Mouse (Mus musculus) embryonic facial prominence, embryonic 10.5 days (tissue): ENCODE measurements at regions not wholly inside any gene's neighbourhood (a gene's known extent, or its start where the extent isn't known, plus 50 kb on each side); places are given as distances from the start of the nearest gene placed in this dataset.

Experiments used
- DNase-seq: peaks from one replicate; pipeline ENCODE4 v3.0.0-alpha.2; 2017; ENCODE audit warnings: low spot score
- H3K27ac ChIP-seq: fragments of 300-500 bp; sonication (generic); replicated peaks from 2 replicates; pipeline ENCODE4 v1.5.1; 2016; ENCODE audit warnings: mild to moderate bottlenecking
- H3K27me3 ChIP-seq: fragments of 300-500 bp; sonication (generic); replicated peaks from 2 replicates; pipeline ENCODE4 v1.6.1; 2016; ENCODE audit warnings: low read depth, mild to moderate bottlenecking; ENCODE audit not compliant: poor library complexity, severe bottlenecking
- H3K36me3 ChIP-seq: fragments of 300-500 bp; sonication (generic); replicated peaks from 2 replicates; pipeline ENCODE4 v1.6.1; 2016; ENCODE audit warnings: mild to moderate bottlenecking, moderate library complexity
- H3K4me1 ChIP-seq: fragments of 300-500 bp; sonication (generic); 2 replicates; pipeline ENCODE4 v1.6.1; 2016
- H3K4me3 ChIP-seq: fragments of 300-500 bp; sonication (generic); 2 replicates; pipeline ENCODE4 v1.5.1; 2016; ENCODE audit warnings: mild to moderate bottlenecking, moderate library complexity
- H3K9me3 ChIP-seq: fragments of 300-500 bp; sonication (generic); 2 replicates; pipeline ENCODE4 v1.6.1; 2016; ENCODE audit warnings: mild to moderate bottlenecking
- WGBS: fragments of 180-500 bp; shearing (Covaris S2); methylation state at CpG from one replicate; pipeline ENCODE4 v1.1.7; 2016; 5-methylcytosine and 5-hydroxymethylcytosine counted together

GRCm38 (mm10) chr3:33902431-33902830, 58.3 kb upstream of the Ccdc39 start:
- H3K4me1 ChIP-seq, result peaks cover 28% of the 10 kb centered on the region
- no peak overlapping the region for H3K27ac ChIP-seq
- H3K27me3 ChIP-seq, result peaks cover 23% of the 10 kb centered on the region; the same call in 1 of the 2 replicates
- 92% methylated on average over 2 of the region's 2 CpGs for WGBS
- H3K9me3 ChIP-seq, result no peaks in the 10 kb centered on the region
- no peak overlapping the region for H3K4me3 ChIP-seq
- no peak for DNase-seq
- H3K36me3 ChIP-seq, result no peaks in the 10 kb centered on the region

DNA sequence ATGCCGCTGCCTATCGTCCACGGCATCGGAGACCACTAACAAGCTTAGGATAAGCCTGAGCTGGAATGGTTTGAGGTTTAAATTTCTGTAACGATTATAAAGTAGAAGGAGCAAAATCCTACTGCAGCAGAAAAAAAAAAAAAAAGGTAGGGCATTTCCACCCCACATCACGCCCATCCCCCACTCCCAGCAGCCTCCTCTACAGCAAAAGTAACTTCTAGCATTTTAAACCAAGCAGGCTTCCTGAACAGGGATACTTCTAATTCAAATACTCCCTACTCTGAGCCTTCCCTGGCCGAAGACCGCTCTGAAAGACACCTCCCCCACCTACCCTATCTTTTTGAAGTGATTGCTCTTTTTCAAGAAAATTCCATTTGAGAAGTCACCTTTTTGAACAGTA, 59.2 kb upstream of the Ccdc39 start:
- H3K27me3 ChIP-seq, result peaks cover 26% of the 10 kb centered on the region; the same call in 1 of the 2 replicates
- peaks cover 30% of the 10 kb centered on the region for H3K4me1 ChIP-seq
- no peak overlapping the region for H3K4me3 ChIP-seq
- H3K9me3 ChIP-seq, result no peaks in the 10 kb centered on the region
- no peak overlapping the region for H3K27ac ChIP-seq
- no peak for DNase-seq
- WGBS, result 83% methylated on average over 8 of the region's 8 CpGs
- no peaks in the 10 kb centered on the region for H3K36me3 ChIP-seq

- H3K9me3 ChIP-seq, result no peaks in the 10 kb centered on the region
- peaks cover 31% of the 10 kb centered on the region for H3K4me1 ChIP-seq
- no peak overlapping the region for H3K4me3 ChIP-seq
- no peaks in the 10 kb centered on the region for H3K36me3 ChIP-seq
- no peak overlapping the region for H3K27ac ChIP-seq
- H3K27me3 ChIP-seq, result peaks cover 26% of the 10 kb centered on the region; the same call in 1 of the 2 replicates
- no peak for DNase-seq
- 61% methylated on average over 4 of the region's 4 CpGs for WGBS
Measured at GRCm38 (mm10) chr3:33903816-33904215, 59.7 kb upstream of the Ccdc39 start.

DNA sequence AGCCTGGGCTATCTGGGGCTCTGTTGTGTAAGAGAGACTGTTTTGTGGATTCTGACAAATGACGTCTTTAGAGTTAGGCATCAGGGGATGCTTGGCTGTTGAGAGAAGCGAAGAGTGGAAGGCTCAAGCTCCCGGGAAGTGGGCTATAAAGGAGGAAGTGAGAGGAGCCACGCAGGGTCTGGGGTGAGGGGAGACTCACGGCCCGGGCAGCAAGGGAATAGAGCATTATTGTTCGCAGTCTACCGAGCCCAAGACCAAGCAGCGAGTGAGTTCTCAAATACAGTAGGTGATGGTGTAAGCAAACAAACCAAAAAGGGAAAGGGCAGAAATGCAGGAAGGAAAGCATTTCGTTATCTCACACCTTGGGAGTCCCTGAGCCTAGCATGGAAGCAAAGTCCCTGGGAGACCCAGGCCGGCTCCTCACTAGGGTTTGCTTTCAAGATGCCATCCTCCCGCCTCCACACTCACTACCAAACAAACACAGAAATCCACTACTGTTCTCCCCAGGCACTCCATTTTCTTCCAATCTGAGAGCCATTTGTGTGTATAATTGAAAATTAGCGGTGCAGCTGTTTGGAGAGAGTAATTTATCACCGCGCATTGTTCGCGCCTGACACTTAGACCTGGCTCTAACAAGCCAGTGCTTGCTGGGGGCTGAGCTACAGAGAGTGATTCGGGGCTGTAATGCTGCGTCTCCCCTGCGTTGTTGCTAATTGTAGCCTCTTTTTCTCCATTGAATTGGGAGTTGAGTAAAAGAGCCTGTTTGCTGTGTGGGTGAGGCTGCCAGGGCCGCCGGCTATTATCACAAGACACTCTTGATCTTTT, 61.0 kb upstream of the Ccdc39 start:
- H3K27ac ChIP-seq, result peak overlapping the region; percentile 61
- WGBS, result 39% methylated on average over 22 of the region's 22 CpGs
- peaks cover 26% of the 10 kb centered on the region; the same call in 1 of the 2 replicates for H3K27me3 ChIP-seq
- peaks cover 36% of the 10 kb centered on the region for H3K4me1 ChIP-seq
- DNase-seq, result peak; percentile 45
- peak overlapping the region; percentile 31 for H3K4me3 ChIP-seq
- H3K36me3 ChIP-seq, result no peaks in the 10 kb centered on the region
- no peaks in the 10 kb centered on the region for H3K9me3 ChIP-seq

GRCm38 (mm10) chr3:33905679-33906007, 61.5 kb upstream of the Ccdc39 start:
- Histone ChIP-seq H3K4me3 (peak overlapping the region; percentile 31), H3K9me3 (no peaks in the 10 kb centered on the region), H3K36me3 (no peaks in the 10 kb centered on the region), H3K27ac (no peak overlapping the region), H3K4me1 (peaks cover 36% of the 10 kb centered on the region), H3K27me3 (peaks cover 26% of the 10 kb centered on the region; the same call in 1 of the 2 replicates)
- WGBS, result 41% methylated on average over 5 of the region's 5 CpGs
- DNase-seq, result no peak

GRCm38 (mm10) chr3:33907061-33907460, 63.0 kb upstream of the Ccdc39 start:
- no peaks in the 10 kb centered on the region for H3K9me3 ChIP-seq
- H3K27ac ChIP-seq, result no peak overlapping the region
- H3K27me3 ChIP-seq, result peaks cover 22% of the 10 kb centered on the region; the same call in 1 of the 2 replicates
- H3K4me3 ChIP-seq, result no peak overlapping the region
- H3K36me3 ChIP-seq, result no peaks in the 10 kb centered on the region
- no peak for DNase-seq
- H3K4me1 ChIP-seq, result peaks cover 36% of the 10 kb centered on the region
- WGBS, result 92% methylated on average over 8 of the region's 8 CpGs

- DNase-seq, result no peak
- H3K9me3 ChIP-seq, result no peaks in the 10 kb centered on the region
- 85% methylated on average over 9 of the region's 9 CpGs for WGBS
- no peak overlapping the region for H3K27ac ChIP-seq
- peaks cover 8% of the 10 kb centered on the region for H3K4me1 ChIP-seq
- H3K27me3 ChIP-seq, result peaks cover 11% of the 10 kb centered on the region; the same call in 1 of the 2 replicates
- no peak overlapping the region for H3K4me3 ChIP-seq
- H3K36me3 ChIP-seq, result no peaks in the 10 kb centered on the region
Measured at GRCm38 (mm10) chr3:33911559-33911958, 67.4 kb upstream of the Ccdc39 start.

GRCm38 (mm10) chr3:33913470-33913869, 69.4 kb upstream of the Ccdc39 start:
- Histone ChIP-seq H3K27ac (no peak overlapping the region), H3K9me3 (no peaks in the 10 kb centered on the region), H3K4me1 (peaks cover 6% of the 10 kb centered on the region), H3K4me3 (no peak overlapping the region), H3K27me3 (no peaks in the 10 kb centered on the region), H3K36me3 (no peaks in the 10 kb centered on the region)
- WGBS, result 82% methylated on average over 5 of the region's 5 CpGs
- DNase-seq, result no peak

GRCm38 (mm10) chr3:33914386-33914785, 70.3 kb upstream of the Ccdc39 start:
- no peak for DNase-seq
- H3K27ac ChIP-seq, result no peak overlapping the region
- H3K27me3 ChIP-seq, result no peaks in the 10 kb centered on the region
- WGBS, result 61% methylated on average over 9 of the region's 9 CpGs
- no peaks in the 10 kb centered on the region for H3K9me3 ChIP-seq
- H3K4me3 ChIP-seq, result no peak overlapping the region
- no peaks in the 10 kb centered on the region for H3K36me3 ChIP-seq
- H3K4me1 ChIP-seq, result no peaks in the 10 kb centered on the region

DNA sequence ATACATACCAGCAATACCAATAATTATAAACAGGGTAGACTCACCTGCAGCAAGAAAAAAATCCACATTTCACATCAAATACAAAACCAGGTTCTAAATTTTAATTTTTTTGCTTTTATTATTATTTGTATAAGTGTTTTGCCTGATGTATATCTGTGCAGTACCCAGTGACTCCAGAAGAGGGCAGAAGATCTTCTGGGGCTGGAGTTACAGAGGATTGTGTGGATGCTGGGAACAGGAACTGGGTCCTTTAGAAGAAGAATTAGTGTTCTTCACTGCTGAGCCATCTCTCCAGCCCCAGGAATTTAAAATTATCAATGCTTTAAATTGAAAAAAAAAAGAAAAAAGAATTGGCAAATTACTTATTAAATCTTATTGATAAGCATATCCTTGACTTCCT, 71.7 kb upstream of the Ccdc39 start:
- Histone ChIP-seq H3K4me3 (no peak overlapping the region), H3K9me3 (no peaks in the 10 kb centered on the region), H3K27ac (no peak overlapping the region), H3K4me1 (no peaks in the 10 kb centered on the region), H3K36me3 (no peaks in the 10 kb centered on the region), H3K27me3 (no peaks in the 10 kb centered on the region)
- DNase-seq, result no peak

- 74% methylated on average over 10 of the region's 10 CpGs for WGBS
- no peak for DNase-seq
- H3K9me3 ChIP-seq, result no peaks in the 10 kb centered on the region
- no peaks in the 10 kb centered on the region for H3K36me3 ChIP-seq
- H3K4me1 ChIP-seq, result no peaks in the 10 kb centered on the region
- no peaks in the 10 kb centered on the region for H3K27me3 ChIP-seq
- H3K4me3 ChIP-seq, result no peak overlapping the region
- no peak overlapping the region for H3K27ac ChIP-seq
Measured at GRCm38 (mm10) chr3:33916318-33916717, 72.2 kb upstream of the Ccdc39 start.

GRCm38 (mm10) chr3:33916818-33917217, 72.7 kb upstream of the Ccdc39 start:
- H3K9me3 ChIP-seq, result no peaks in the 10 kb centered on the region
- H3K36me3 ChIP-seq, result no peaks in the 10 kb centered on the region
- 93% methylated on average over 6 of the region's 6 CpGs for WGBS
- no peak for DNase-seq
- H3K4me1 ChIP-seq, result no peaks in the 10 kb centered on the region
- H3K27ac ChIP-seq, result no peak overlapping the region
- no peaks in the 10 kb centered on the region for H3K27me3 ChIP-seq
- no peak overlapping the region for H3K4me3 ChIP-seq

GRCm38 (mm10) chr3:33918785-33919184, 74.7 kb upstream of the Ccdc39 start:
- no peaks in the 10 kb centered on the region for H3K9me3 ChIP-seq
- H3K4me3 ChIP-seq, result no peak overlapping the region
- H3K27me3 ChIP-seq, result no peaks in the 10 kb centered on the region
- H3K27ac ChIP-seq, result no peak overlapping the region
- 10% methylated on average over 10 of the region's 10 CpGs for WGBS
- peak; percentile 84 for DNase-seq
- H3K4me1 ChIP-seq, result no peaks in the 10 kb centered on the region
- no peaks in the 10 kb centered on the region for H3K36me3 ChIP-seq
